Mouse (Mus musculus): ENCODE results near the gene Tbx15. TPM values are rescaled to one million over a fixed set of nuclear protein-coding genes. Genes with fewer than 3 reads are reported as not detected.

Gene Tbx15
- total RNA-seq, 1 experiment: 1.4 TPM

- H3K9me3 ChIP-seq (ENCODE audit: control insufficient read depth, insufficient read depth, low read depth, low read length): no peaks in the 10 kb centered on the region
- H3K9ac ChIP-seq (ENCODE audit: insufficient read depth, low read depth, low read length, poor library complexity, severe bottlenecking): no peak overlapping the region
- no peaks in the 10 kb centered on the region for H3K36me3 ChIP-seq (ENCODE audit: control insufficient read depth, insufficient read depth, low read length, poor library complexity, severe bottlenecking)
- no peak for DNase-seq (ENCODE audit: low read depth, low spot score)
- H3K4me1 ChIP-seq (ENCODE audit: control insufficient read depth in 2 of 2, insufficient read depth in 2 of 2, low read length in 2 of 2, poor library complexity in 1 of 2): no peaks in the 10 kb centered on the region
- H3K27ac ChIP-seq (ENCODE audit: insufficient read depth, low read depth, low read length, poor library complexity, severe bottlenecking): no peak overlapping the region
- in situ Hi-C loops (cut with MboI; ENCODE audit: low sequenced_read_pairs in 2 of 2, unreplicated experiment in 2 of 2): no loop called here
- TF ChIP-seq ZC3H11A (IDR thresholded peaks at IDR 0.05; ENCODE audit: borderline replicate concordance, low read depth, low read length): no peak
- TF ChIP-seq HCFC1 (IDR thresholded peaks at IDR 0.05; ENCODE audit: borderline replicate concordance, insufficient read depth, low read length): no peak
- TF ChIP-seq MAFK (IDR thresholded peaks at IDR 0.05; ENCODE audit: insufficient read depth, low read depth, low read length): no peak
- no peak for TF ChIP-seq CHD2 (IDR thresholded peaks at IDR 0.05; ENCODE audit: low read depth, low read length)
- TF ChIP-seq ZNF384 (IDR thresholded peaks at IDR 0.05; ENCODE audit: low read depth, low read length): no peak
- no peak overlapping the region for H3K4me3 ChIP-seq (ENCODE audit: insufficient read depth in 1 of 2, low read depth in 1 of 2, low read length in 2 of 2, poor library complexity in 1 of 2, severe bottlenecking in 1 of 2)
These were observed 29.0 kb upstream of the Tbx15 start for GRCm38 (mm10) chr3:99211105-99211698.

- no peak overlapping the region for H3K4me3 ChIP-seq (ENCODE audit: insufficient read depth in 1 of 2, low read depth in 1 of 2, low read length in 2 of 2, poor library complexity in 1 of 2, severe bottlenecking in 1 of 2)
- H3K4me1 ChIP-seq (ENCODE audit: control insufficient read depth in 2 of 2, insufficient read depth in 2 of 2, low read length in 2 of 2, poor library complexity in 1 of 2): no peaks in the 10 kb centered on the region
- H3K9ac ChIP-seq (ENCODE audit: insufficient read depth, low read depth, low read length, poor library complexity, severe bottlenecking): no peak overlapping the region
- no peak for TF ChIP-seq ZNF384 (IDR thresholded peaks at IDR 0.05; ENCODE audit: low read depth, low read length)
- TF ChIP-seq ZC3H11A (IDR thresholded peaks at IDR 0.05; ENCODE audit: borderline replicate concordance, low read depth, low read length): no peak
- in situ Hi-C loops (cut with MboI; ENCODE audit: low sequenced_read_pairs in 2 of 2, unreplicated experiment in 2 of 2): no loop called here
- no peak overlapping the region for H3K27ac ChIP-seq (ENCODE audit: insufficient read depth, low read depth, low read length, poor library complexity, severe bottlenecking)
- H3K9me3 ChIP-seq (ENCODE audit: control insufficient read depth, insufficient read depth, low read depth, low read length): no peaks in the 10 kb centered on the region
- H3K36me3 ChIP-seq (ENCODE audit: control insufficient read depth, insufficient read depth, low read length, poor library complexity, severe bottlenecking): no peaks in the 10 kb centered on the region
- no peak for DNase-seq (ENCODE audit: low read depth, low spot score)
These were observed 12.4 kb upstream of the Tbx15 start for GRCm38 (mm10) chr3:99227807-99228206.

GRCm38 (mm10) chr3:99233393-99234318, 6.5 kb upstream of the Tbx15 start:
- H3K4me1 ChIP-seq (ENCODE audit: control insufficient read depth in 2 of 2, insufficient read depth in 2 of 2, low read length in 2 of 2, poor library complexity in 1 of 2): peaks cover 0 to 2% of the 10 kb centered on the region in 2 experiments; a peak in 2 of 4 replicates
- no peak overlapping the region for H3K9ac ChIP-seq (ENCODE audit: insufficient read depth, low read depth, low read length, poor library complexity, severe bottlenecking)
- H3K27ac ChIP-seq (ENCODE audit: insufficient read depth, low read depth, low read length, poor library complexity, severe bottlenecking): no peak overlapping the region
- in situ Hi-C loops (cut with MboI; ENCODE audit: low sequenced_read_pairs in 2 of 2, unreplicated experiment in 2 of 2): no loop called here
- H3K9me3 ChIP-seq (ENCODE audit: control insufficient read depth, insufficient read depth, low read depth, low read length): no peaks in the 10 kb centered on the region
- DNase-seq (ENCODE audit: low read depth, low spot score): no peak
- TF ChIP-seq CHD2 (IDR thresholded peaks at IDR 0.05; ENCODE audit: low read depth, low read length): no peak
- TF ChIP-seq ZC3H11A (IDR thresholded peaks at IDR 0.05; ENCODE audit: borderline replicate concordance, low read depth, low read length): 0 out of 2 replicates have a peak, but pooled peaks have one; percentile 5
- no peak for TF ChIP-seq ZNF384 (IDR thresholded peaks at IDR 0.05; ENCODE audit: low read depth, low read length)
- H3K4me3 ChIP-seq (ENCODE audit: insufficient read depth in 1 of 2, low read depth in 1 of 2, low read length in 2 of 2, poor library complexity in 1 of 2, severe bottlenecking in 1 of 2): no peak overlapping the region
- no peaks in the 10 kb centered on the region for H3K36me3 ChIP-seq (ENCODE audit: control insufficient read depth, insufficient read depth, low read length, poor library complexity, severe bottlenecking)

- in situ Hi-C loops (cut with MboI; ENCODE audit: low sequenced_read_pairs in 2 of 2, unreplicated experiment in 2 of 2): no loop called here
- no peak for TF ChIP-seq CHD2 (IDR thresholded peaks at IDR 0.05; ENCODE audit: low read depth, low read length)
- no peak for TF ChIP-seq MAFK (IDR thresholded peaks at IDR 0.05; ENCODE audit: insufficient read depth, low read depth, low read length)
- no peak for TF ChIP-seq ZC3H11A (IDR thresholded peaks at IDR 0.05; ENCODE audit: borderline replicate concordance, low read depth, low read length)
- no peak for TF ChIP-seq ZNF384 (IDR thresholded peaks at IDR 0.05; ENCODE audit: low read depth, low read length)
- TF ChIP-seq HCFC1 (IDR thresholded peaks at IDR 0.05; ENCODE audit: borderline replicate concordance, insufficient read depth, low read length): no peak
- H3K36me3 ChIP-seq (ENCODE audit: control insufficient read depth, insufficient read depth, low read length, poor library complexity, severe bottlenecking): no peaks in the 10 kb centered on the region
- H3K27ac ChIP-seq (ENCODE audit: insufficient read depth, low read depth, low read length, poor library complexity, severe bottlenecking): no peak overlapping the region
- H3K4me3 ChIP-seq (ENCODE audit: insufficient read depth in 1 of 2, low read depth in 1 of 2, low read length in 2 of 2, poor library complexity in 1 of 2, severe bottlenecking in 1 of 2): no peak overlapping the region
- H3K9me3 ChIP-seq (ENCODE audit: control insufficient read depth, insufficient read depth, low read depth, low read length): no peaks in the 10 kb centered on the region
- H3K4me1 ChIP-seq (ENCODE audit: control insufficient read depth in 2 of 2, insufficient read depth in 2 of 2, low read length in 2 of 2, poor library complexity in 1 of 2): peaks cover 0 to 2% of the 10 kb centered on the region in 2 experiments; a peak in 2 of 4 replicates
- no peak for DNase-seq (ENCODE audit: low read depth, low spot score)
- no peak overlapping the region for H3K9ac ChIP-seq (ENCODE audit: insufficient read depth, low read depth, low read length, poor library complexity, severe bottlenecking)
These were observed 5.8 kb upstream of the Tbx15 start for GRCm38 (mm10) chr3:99234319-99234869.
